Mouse (Mus musculus) layer of hippocampus, adult 11-12 months (tissue): Measurements from ENCODE around the gene Lap3.

ENCODE experiments used
- DNase-seq: peaks from one replicate; pipeline ENCODE4 v3.0.0; 2022; ENCODE audit warnings: low spot score

The Lap3 gene

DNA sequence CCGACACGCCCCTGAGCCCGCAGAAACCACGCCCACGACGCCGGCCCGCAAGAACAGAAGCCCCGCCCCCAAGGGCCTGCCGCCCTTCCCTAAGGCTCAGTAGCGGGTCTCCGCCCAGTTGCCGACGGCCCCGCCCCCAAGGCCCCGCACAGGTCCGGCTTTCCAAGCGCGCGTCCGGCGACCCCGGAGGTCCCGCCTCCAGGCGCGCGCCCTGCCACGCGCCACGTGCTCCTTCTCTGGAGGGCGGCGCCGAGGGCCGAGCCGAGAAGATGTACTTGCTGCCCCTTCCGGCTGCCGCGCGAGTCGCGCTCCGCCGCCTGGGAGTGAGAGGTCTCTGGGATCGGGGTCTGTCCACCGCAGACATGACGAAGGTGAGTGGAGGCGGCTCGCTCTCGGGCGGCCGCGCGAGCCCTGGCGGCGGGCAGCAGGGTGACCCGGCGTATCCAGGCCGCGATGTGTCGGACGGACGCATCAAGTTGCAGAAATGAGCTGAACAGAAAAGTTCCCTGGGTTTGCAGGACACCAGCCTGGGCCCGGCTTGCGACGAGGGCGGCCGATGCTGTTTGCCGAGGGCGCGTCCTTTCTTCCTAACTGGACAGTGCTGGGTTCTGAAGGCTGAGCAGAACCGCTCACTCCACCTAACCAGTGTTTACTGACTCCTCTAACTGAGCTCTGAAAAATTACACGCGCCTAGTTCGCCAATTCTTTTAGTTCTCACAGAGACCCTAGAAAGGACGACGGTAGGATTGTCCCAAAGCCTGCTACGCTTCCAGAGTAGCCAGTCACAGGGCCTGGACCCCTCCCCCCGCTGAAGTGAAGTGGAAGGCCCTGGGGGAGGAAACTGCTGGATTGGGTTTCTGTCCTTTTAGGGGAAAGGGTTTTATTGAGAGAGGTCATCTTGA, at the start of gene Lap3:
Gene Lap3, plus strand, starts transcription at position 184 of the 902 bp plus-strand sequence.
- peak; percentile 98 for DNase-seq

GRCm38 (mm10) chr5:45444130-45444832, 48.9 kb upstream of the Lap3 start:
- no peak for DNase-seq

DNA sequence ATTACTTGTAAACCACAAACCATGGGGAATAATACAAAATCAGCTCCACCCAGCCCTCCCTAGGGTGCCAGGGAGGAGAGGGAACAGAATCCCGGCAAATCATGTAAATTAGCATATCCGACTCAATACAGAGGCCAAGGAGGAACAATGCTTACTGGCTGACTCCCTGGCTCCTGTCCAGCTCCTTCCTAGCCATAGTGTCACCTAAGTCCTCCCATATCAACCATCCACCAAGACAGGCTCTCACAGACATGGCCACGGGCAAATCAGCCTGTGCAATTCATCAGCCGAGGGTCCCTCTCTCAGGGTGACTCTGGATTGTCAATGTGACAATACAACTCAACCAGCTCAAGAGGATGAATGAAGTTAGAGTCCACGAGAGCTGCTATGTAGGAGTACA, 44.5 kb upstream of the Lap3 start:
- DNase-seq = no peak

DNA sequence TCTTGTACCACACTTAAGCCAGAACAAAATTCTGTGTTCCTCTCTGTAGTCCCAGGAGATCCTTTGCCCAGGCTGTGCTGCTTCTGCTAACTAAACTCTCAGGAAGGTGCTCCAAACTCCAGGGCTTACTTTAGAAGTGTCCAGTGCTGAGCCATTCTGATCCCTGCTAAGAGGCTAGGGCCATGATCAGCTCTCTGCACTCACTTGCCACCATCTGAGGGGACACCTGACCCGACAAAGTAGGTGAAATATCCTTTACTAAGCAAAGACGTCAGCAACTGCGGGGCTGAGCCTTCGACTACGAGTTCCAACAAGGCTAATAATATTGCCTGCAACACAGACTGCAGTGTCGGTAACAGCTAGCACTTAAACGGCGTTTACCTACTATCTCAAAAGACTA, 44.0 kb upstream of the Lap3 start:
- DNase-seq = no peak

DNA sequence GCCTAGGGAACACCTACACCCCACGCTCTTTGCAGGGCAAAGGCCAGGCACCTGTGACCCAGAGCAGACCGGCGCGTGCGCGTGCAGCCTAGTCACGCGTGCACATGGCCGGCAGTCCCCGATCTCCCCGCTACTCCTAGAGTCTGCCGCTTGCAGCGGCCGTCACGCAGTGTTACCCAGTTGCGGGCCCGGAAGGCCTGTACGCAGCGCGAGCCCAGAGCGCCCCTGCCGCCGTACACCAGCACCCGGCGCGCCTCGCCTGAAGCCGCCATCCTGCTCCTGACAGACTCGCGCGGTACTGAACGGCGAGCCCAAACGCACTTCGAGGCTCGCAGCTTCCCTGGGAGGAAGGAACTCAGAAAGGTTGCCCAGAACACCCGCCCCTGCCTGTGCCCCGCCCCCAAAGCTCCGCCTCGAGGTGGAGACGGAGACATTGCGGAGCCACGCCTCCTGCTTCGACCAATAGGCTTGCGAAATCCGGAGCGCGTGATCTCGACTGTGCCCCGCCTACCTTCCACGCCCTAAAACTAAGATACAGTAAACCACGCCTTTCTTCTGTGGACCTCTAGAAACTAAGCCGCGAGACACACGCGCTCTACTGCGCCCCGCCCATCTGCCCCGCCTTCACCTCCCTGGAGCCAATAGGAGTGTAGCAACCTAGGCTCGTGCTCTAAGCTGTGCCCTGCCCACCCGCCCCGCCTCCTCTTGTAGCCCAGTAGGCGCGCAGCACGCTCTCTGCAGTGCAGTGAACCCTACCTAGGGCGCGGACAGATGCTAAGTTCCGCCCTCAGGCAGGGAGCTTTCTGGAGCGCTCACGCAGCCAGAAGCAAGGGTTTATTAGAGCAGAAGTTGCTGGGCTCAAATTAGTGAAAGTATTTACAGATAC, 43.1 kb upstream of the Lap3 start, which contains the start of gene Qdpr:
Gene Qdpr, minus strand, starts transcription at position 406 of the 886 bp plus-strand sequence.
- peak; percentile 96 for DNase-seq

- DNase-seq = no peak
Measured at GRCm38 (mm10) chr5:45453451-45453850, 39.7 kb upstream of the Lap3 start, which contains the start of gene Clrn2. Gene Clrn2 (plus strand): TSS chr5:45453751.

DNA sequence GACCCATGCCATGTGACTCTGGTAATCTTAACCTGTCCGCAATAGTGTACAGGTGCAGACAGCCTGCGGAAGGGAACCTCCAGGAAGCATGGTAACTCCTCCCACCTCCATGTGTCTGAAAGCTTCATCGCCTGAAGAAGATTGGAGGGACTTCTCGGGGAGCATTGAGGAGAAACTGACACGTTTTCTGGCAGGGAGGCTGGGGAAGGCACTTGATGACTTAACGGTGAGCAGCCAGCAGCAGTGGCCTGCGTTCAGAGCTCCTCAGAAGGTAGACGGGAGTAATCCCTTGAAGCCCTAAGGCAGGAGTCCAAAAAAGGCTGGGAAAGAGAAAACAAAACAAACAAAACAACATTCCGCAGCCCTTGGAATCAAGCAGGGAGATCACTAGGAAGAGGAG, 38.7 kb upstream of the Lap3 start:
- DNase-seq = no peak

GRCm38 (mm10) chr5:45472880-45473450, 20.2 kb upstream of the Lap3 start:
- peak; percentile 68 for DNase-seq

GRCm38 (mm10) chr5:45473521-45473920, 19.7 kb upstream of the Lap3 start:
- peak; percentile 46 for DNase-seq

DNA sequence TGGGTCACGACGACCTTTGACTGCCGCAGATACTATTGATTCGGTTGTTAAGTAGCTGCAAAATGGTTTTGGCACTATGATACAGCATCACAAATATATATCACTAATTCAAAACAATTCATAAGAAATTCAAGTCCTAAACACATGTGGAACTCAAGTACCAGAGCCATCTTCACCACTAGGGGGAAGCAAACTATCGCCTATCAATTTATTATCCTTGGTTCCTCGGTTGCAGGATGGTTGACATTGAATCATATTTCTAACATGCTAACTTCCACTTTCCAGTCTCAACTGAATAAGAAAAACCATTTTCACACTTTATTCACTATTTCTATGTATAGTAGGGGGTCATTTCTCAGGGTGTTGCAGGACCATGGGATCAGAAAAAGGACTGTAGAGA, 19.0 kb upstream of the Lap3 start:
- DNase-seq = peak; percentile 84

- DNase-seq = no peak
Measured at GRCm38 (mm10) chr5:45474758-45475157, 18.4 kb upstream of the Lap3 start.

DNA sequence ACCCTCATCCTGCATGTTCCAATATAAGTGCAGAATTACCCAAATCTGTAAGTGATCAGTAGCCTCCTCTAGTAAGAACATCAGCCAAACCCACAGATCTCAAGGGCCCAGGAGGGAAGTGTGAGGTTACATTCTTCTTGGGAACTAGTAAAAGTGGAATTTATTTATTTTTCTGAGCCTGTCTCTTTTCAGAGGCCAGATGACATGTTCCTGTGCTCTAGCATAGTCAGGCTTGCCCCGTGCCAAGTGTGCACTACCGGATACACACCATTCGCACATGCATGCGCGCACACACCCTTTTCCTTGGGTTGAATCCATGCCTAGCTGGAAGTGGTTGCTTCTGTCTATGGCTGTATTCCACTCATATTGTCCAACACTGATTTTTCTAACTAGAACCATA, 17.4 kb upstream of the Lap3 start:
- no peak for DNase-seq

- DNase-seq = peak; percentile 40
Measured at GRCm38 (mm10) chr5:45476288-45476687, 16.9 kb upstream of the Lap3 start.

DNA sequence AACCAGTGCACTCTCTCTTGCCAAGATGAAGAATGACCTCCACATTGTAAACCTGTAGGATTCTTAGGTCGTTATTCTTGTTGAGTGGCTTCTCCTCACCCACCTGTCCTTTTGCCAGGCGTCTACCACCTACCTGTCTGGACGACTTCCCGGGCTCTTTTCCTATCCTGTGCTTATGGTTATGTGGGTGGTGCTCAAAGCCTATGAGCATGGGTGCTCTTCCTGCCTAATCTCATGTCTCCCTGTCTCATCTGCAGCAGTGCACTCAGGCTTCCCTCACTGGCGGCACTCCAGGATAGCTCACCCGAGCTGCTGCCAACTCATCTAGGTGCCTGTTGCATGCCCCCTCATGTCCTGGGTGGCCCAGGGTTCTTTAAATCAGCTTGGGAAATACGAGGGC, 15.6 kb upstream of the Lap3 start:
- DNase-seq = no peak

- DNase-seq = no peak
Measured at GRCm38 (mm10) chr5:45480066-45480465, 13.1 kb upstream of the Lap3 start.

GRCm38 (mm10) chr5:45481125-45481524, 12.0 kb upstream of the Lap3 start:
- DNase-seq = no peak

- DNase-seq = no peak
Measured at GRCm38 (mm10) chr5:45482607-45483006, 10.6 kb upstream of the Lap3 start.

DNA sequence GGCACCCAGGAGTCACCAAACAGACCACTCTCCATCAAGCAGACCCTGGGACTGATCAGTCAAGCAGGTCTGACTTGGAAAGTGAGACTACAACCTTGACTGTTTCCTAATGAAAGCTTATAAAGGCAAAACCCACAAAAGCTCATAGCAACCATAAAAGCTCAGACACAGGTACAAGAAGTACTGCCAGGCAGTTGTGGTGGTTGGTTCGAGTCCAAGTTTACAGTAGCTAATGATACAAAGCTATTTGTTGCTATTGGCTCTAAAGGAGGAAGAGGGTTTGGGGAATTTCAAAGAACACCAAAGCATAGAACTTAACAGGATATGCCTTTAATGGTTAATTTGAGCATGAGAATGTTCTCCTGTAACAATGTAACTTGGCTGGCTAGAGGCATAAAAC, 9.5 kb upstream of the Lap3 start:
- no peak for DNase-seq

GRCm38 (mm10) chr5:45491776-45492175, 1.4 kb upstream of the Lap3 start:
- no peak for DNase-seq

DNA sequence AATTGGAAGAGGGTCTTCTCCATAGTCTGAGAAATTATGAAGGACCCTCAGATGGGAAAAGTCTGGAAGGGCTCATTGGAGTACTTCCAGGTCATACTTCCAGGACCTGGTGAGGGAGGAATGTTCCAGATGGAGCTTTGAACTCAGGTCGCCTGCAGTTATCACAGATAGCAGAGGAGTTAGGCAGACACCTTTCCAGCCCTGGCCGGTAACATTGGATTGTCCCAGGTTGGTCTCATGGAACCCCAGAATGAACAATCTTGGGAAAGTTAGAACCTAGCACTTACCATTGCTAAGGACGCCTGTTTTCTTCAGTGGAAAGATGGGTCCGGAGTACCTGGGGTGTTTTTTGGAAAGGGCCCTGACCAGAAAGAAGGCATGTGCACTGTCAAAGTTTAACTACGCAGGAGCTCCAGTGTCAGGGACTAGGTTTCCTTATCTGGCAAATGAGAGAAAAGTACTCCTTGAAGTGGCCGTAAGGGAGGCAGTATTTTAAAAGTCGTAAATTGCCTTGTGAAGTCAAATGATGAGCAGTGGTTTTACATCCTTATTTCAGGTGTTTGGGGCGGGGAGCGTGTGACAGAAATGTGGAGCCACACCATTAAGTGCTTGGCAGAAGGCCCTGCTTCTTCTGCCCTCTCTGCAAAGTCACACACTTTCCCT, 1.1 kb downstream of the Lap3 start:
- DNase-seq = no peak

- no peak for DNase-seq
Measured at GRCm38 (mm10) chr5:45495429-45495975, 2.3 kb downstream of the Lap3 start.
